Mouse (Mus musculus): ENCODE data around the gene Rhox4f. TPM values are rescaled to one million over a fixed set of nuclear protein-coding genes. Genes with fewer than 3 reads are reported as not detected.

The Rhox4f gene
- not detected for polyA plus RNA-seq (2017; shearing (Covaris generic))

DNA sequence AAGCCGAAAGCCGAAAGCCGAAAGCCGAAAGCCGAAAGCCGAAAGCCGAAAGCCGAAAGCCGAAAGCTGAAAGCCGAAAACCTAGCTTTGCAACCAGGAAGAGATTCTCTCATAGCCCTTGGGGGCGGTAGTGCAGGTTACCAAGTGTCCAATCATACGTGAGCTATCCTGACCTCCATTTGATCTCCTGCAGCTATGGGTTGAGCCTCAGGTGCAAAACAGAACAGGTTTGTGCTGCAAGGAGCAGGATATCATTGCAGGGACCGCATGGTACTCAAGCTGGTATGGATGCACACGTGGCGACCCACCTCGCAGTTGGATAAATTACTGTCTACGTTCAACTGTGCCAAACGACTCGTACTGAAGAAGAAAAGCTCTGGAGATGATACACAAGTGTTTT is at the start of gene Rhox4f:
Gene Rhox4f (minus strand): TSS at position 101 of the 400 bp plus-strand sequence.

GRCm38 (mm10) chrX:37651227-37651626 is 43.7 kb upstream of the Rhox4f start, which contains the start of gene Rhox4g:
Rhox4g (minus strand) TSS chrX:37651327.

GRCm38 (mm10) chrX:37643370-37643769 is 35.9 kb upstream of the Rhox4f start, which contains the start of gene Rhox2g:
Rhox2g (minus strand) TSS chrX:37643470.

DNA sequence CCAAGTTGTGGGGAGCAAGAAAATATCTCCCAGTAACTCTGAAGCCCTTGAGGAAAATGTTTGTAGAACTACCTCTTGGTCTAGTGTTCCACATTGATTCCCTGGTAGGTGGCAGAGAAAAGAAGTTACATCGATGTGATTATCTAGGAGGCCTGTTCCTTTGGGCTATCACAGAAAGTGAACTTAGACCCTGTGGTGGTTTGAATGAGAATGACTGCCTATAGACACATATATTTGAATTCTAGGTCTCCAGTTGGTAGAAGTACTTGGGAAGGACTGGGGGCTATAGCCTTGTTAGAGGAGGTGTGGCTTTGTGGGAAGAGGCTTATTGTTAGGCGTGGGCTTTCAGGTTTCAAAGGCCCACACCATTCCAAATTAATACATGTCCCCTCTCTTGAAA is 21.0 kb upstream of the Rhox4f start, which contains the start of gene Rhox3g:
Gene Rhox3g (minus strand): TSS at position 101 of the 400 bp plus-strand sequence.

GRCm38 (mm10) chrX:37580692-37581091 is 26.8 kb downstream of the Rhox4f start, which contains the start of gene Rhox3f:
Rhox3f (plus strand) TSS chrX:37580992.

DNA sequence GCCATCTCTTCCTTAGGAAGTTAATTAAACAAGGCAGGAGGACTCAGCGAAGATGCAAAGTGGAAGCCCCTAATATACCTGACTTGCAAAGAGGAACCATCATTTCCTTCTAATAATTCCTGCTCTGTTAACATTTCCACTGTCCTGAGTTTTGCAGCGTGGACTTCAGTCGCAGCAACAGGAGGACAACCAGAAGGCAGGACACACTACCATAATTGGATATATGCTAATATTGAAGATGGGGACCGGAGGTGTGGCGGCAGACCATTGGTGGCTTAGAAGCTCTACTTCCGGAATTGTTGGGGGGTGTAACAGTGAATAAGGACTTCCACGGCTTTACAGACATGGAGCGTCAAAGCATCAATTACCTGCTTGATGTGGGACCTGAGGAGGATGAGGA is 36.4 kb downstream of the Rhox4f start, which contains the start of gene Rhox2f:
Gene Rhox2f (plus strand): TSS at position 301 of the 400 bp plus-strand sequence.

GRCm38 (mm10) chrX:37557112-37557511 is 50.4 kb downstream of the Rhox4f start, which contains the start of gene Rhox4e:
Rhox4e (plus strand) TSS chrX:37557412.

Other genes starting within 250 kb of the Rhox4f start
- not detected for gene Rhox3a2, start 227.7 kb downstream of the Rhox4f start, polyA plus RNA-seq (2017; shearing (Covaris generic))
- gene Rhox4a2, start 216.9 kb downstream of the Rhox4f start, polyA plus RNA-seq (2017; shearing (Covaris generic)): under 1 TPM in 1 of 2 experiments, not detected in 1; 0.61 TPM
- gene Rhox2b, start 195.6 kb downstream of the Rhox4f start, polyA plus RNA-seq (2017; shearing (Covaris generic)): not detected
- under 1 TPM in 1 of 2 experiments, not detected in 1; 0.55 TPM for gene Rhox4b, start 175.2 kb downstream of the Rhox4f start, polyA plus RNA-seq (2017; shearing (Covaris generic))
- gene Rhox2c, start 154.0 kb downstream of the Rhox4f start, polyA plus RNA-seq (2017; shearing (Covaris generic)): not detected
- gene Rhox3c, start 149.1 kb downstream of the Rhox4f start, polyA plus RNA-seq (2017; shearing (Covaris generic)): not detected
- gene Rhox4c, start 127.4 kb downstream of the Rhox4f start, polyA plus RNA-seq (2017; shearing (Covaris generic)): not detected
- gene Rhox2d, start 114.3 kb downstream of the Rhox4f start, polyA plus RNA-seq (2017; shearing (Covaris generic)): not detected
- under 1 TPM in 1 of 2 experiments, not detected in 1; 0.25 TPM for gene Rhox4d, start 93.3 kb downstream of the Rhox4f start, polyA plus RNA-seq (2017; shearing (Covaris generic))
- not detected for gene Rhox2e, start 77.3 kb downstream of the Rhox4f start, polyA plus RNA-seq (2017; shearing (Covaris generic))
- not detected for gene Rhox3e, start 65.7 kb downstream of the Rhox4f start, polyA plus RNA-seq (2017; shearing (Covaris generic))
- gene Rhox4e, start 50.3 kb downstream of the Rhox4f start, polyA plus RNA-seq (2017; shearing (Covaris generic)): under 1 TPM in 1 of 2 experiments, not detected in 1; 0.57 TPM
- gene Rhox2f, start 36.3 kb downstream of the Rhox4f start, polyA plus RNA-seq (2017; shearing (Covaris generic)): not detected
- gene Rhox3f, start 26.7 kb downstream of the Rhox4f start, polyA plus RNA-seq (2017; shearing (Covaris generic)): not detected
- gene Rhox3g, start 20.9 kb upstream of the Rhox4f start, polyA plus RNA-seq (2017; shearing (Covaris generic)): not detected
- gene Rhox2g, start 35.8 kb upstream of the Rhox4f start, polyA plus RNA-seq (2017; shearing (Covaris generic)): not detected
- under 1 TPM in 1 of 2 experiments, not detected in 1; 0.31 TPM for gene Rhox4g, start 43.6 kb upstream of the Rhox4f start, polyA plus RNA-seq (2017; shearing (Covaris generic))
- not detected for gene Rhox3h, start 61.1 kb upstream of the Rhox4f start, polyA plus RNA-seq (2017; shearing (Covaris generic))
- gene Rhox2h, start 65.6 kb upstream of the Rhox4f start, polyA plus RNA-seq (2017; shearing (Covaris generic)): not detected
- gene Rhox5, start 197.1 kb upstream of the Rhox4f start, polyA plus RNA-seq (2017; shearing (Covaris generic)): not detected
- gene Rhox6, start 219.2 kb upstream of the Rhox4f start, polyA plus RNA-seq (2017; shearing (Covaris generic)): not detected
- not detected for gene Rhox7a, start 224.0 kb upstream of the Rhox4f start, polyA plus RNA-seq (2017; shearing (Covaris generic))

Measured in activated CD4-positive, CD25-positive, alpha-beta regulatory T cell (primary cell).